Mouse (Mus musculus) heart, adult 2 months (tissue): Measurements from ENCODE around the gene Raet1d. TPM values are rescaled to one million over a fixed set of nuclear protein-coding genes. Genes with fewer than 3 reads are reported as not detected.
"Not testable (repeated sequence)": the region's sequence is repeated elsewhere in the genome, so short reads cannot be mapped to it uniquely, and the experiment has no call there.

Source experiments
- DNase-seq, 2 experiments: peaks; one replicate each; pipeline ENCODE4 v3.0.0; 2021
- H3K27ac ChIP-seq: fragments of 200-600 bp; 2 replicates; pipeline ENCODE4 v1.8.1; 2022
- H3K27me3 ChIP-seq: fragments of 200-500 bp; 2 replicates; pipeline ENCODE4 v1.6.1; 2012; ENCODE audit warnings: mild to moderate bottlenecking, low read length, inconsistent platforms, mixed read lengths; ENCODE audit not compliant: control insufficient read depth, insufficient read depth
- H3K36me3 ChIP-seq: fragments of 200-500 bp; 2 replicates; pipeline ENCODE4 v1.6.1; 2012; ENCODE audit warnings: low read length, inconsistent platforms; ENCODE audit not compliant: control insufficient read depth, insufficient read depth
- H3K4me1 ChIP-seq: fragments of 200-500 bp; 2 replicates; pipeline ENCODE4 v1.6.1; 2011; ENCODE audit warnings: low read length; ENCODE audit not compliant: control insufficient read depth, insufficient read depth
- H3K4me3 ChIP-seq: fragments of 200-600 bp; 2 replicates; pipeline ENCODE4 v1.8.1; 2022
- H3K79me2 ChIP-seq: fragments of 200-500 bp; replicated peaks from 2 replicates; pipeline ENCODE4 v1.6.1; 2012; ENCODE audit warnings: mild to moderate bottlenecking, inconsistent platforms, low read length, moderate library complexity, mixed read lengths; ENCODE audit not compliant: control insufficient read depth, insufficient read depth
- H3K9ac ChIP-seq: fragments of 200-500 bp; 2 replicates; pipeline ENCODE4 v1.6.1; 2012; ENCODE audit warnings: low read depth, mild to moderate bottlenecking, control low read depth, inconsistent platforms, low read length, mixed read lengths
- CTCF ChIP-seq: fragments of 200-600 bp; IDR thresholded peaks from 2 replicates; pipeline ENCODE4 v1.8.1; 2022; ENCODE audit warnings: antibody characterized with exemption, mild to moderate bottlenecking, moderate library complexity
- EP300 ChIP-seq: fragments of 200-500 bp; IDR thresholded peaks from 2 replicates; pipeline ENCODE4 v1.6.1; 2011; ENCODE audit warnings: low read depth, low read length, control low read depth; ENCODE audit not compliant: insufficient read depth
- POLR2A ChIP-seq: fragments of 200-500 bp; IDR thresholded peaks from 2 replicates; pipeline ENCODE4 v1.6.1; 2011; ENCODE audit warnings: mild to moderate bottlenecking, low read depth, low read length, control low read depth; ENCODE audit not compliant: insufficient read depth
- WGBS: fragments of 180-500 bp; shearing (Covaris S2); methylation state at CpG from one replicate; pipeline ENCODE4 v1.1.7; 2018; 5-methylcytosine and 5-hydroxymethylcytosine counted together
- intact Hi-C: fragments of 180-260 bp; cut with DNase I; formaldehyde crosslinking; loops from one replicate; pipeline ENCODE4 v1.15.1; 2025
- long read RNA-seq: library from polyadenylated mRNA; stranded (forward); transcript quantifications from one replicate; pipeline ENCODE4 v2.0.0, GENCODE M21; 2021
- polyA plus RNA-seq: library from polyadenylated mRNA; depleted of rRNA; stranded (reverse); fragments of >200 nt; gene quantifications from 2 replicates; pipeline ENCODE4 v1.2.3, GENCODE M21; 2012; rRNA removed
- total RNA-seq, 2 experiments: library from RNA; stranded (reverse); gene quantifications; 2 replicates each; pipeline ENCODE4 v1.2.3; 2021

Raet1d gene
- not detected for total RNA-seq
- 0.08 TPM in 1 of 2 replicates, not detected in the other for polyA plus RNA-seq
- long read RNA-seq, result 0 reads

DNA sequence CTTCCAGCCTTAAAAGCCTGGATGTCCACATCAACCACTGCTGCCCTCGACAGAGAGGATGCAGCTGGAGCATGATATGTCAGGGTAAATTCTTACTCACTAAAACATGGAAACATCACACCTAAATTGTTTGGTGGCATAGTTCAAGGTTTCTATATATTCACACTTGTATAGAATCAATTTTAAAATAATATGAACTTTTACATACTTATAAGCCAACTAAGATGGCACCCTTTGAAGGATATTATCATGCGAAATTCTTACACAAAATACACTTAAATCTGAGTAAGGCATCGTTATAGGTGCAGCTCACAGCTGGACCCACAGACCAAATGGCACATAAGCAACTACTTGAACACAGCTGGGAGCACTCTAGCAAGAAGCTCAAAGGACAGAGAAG lies at the start of gene Raet1d:
Raet1d (plus strand) TSS at position 301 of the 400 bp plus-strand sequence.
- H3K79me2 ChIP-seq, DNase-seq, H3K4me3 ChIP-seq, intact Hi-C loops, H3K27me3 ChIP-seq, H3K4me1 ChIP-seq, H3K36me3 ChIP-seq, H3K27ac ChIP-seq, H3K9ac ChIP-seq: not testable (repeated sequence)
- 70% methylated on average over 3 of the region's 3 CpGs for WGBS

- Histone ChIP-seq H3K4me3 (no peak overlapping the region), H3K9ac (no peak overlapping the region), H3K4me1 (no peaks in the 10 kb centered on the region), H3K79me2 (no peaks in the 10 kb centered on the region), H3K27ac (no peak overlapping the region), H3K36me3 (no peaks in the 10 kb centered on the region), H3K27me3 (no peaks in the 10 kb centered on the region)
- intact Hi-C loops, result no loop called here
- WGBS, result 81% methylated on average over 2 of the region's 2 CpGs
- no peak for DNase-seq
- TF ChIP-seq POLR2A, result no peak
- no peak for TF ChIP-seq CTCF
- no peak for TF ChIP-seq EP300
These were observed 37.5 kb upstream of the Raet1d start for GRCm38 (mm10) chr10:22322858-22323257.

DNA sequence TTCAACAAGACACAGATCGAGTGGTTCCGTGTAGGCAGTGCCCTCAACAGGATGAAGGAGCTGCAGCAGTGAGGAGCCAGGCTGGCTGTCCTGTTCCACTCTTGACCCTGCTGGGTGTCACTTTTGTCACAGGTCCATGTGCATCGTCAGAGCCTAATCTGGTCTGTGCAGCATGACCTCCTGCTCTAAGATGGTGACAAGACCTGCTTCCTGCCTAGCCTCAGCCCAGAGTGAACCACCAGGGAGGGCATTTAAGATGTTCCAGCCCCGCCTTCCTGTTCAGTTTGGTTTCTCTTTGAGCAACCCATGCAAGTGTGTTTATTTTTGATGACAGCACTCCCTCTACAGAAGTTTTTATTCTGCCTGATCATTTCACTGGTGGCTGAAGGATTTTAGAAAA lies 14.6 kb upstream of the Raet1d start:
- H3K36me3 ChIP-seq, H3K9ac ChIP-seq, H3K79me2 ChIP-seq, intact Hi-C loops, H3K27me3 ChIP-seq, H3K4me1 ChIP-seq, H3K27ac ChIP-seq, DNase-seq, H3K4me3 ChIP-seq: not testable (repeated sequence)
- 47% methylated on average over 4 of the region's 4 CpGs for WGBS

- WGBS, result 55% methylated on average over 6 of the region's 6 CpGs
- DNase-seq, H3K36me3 ChIP-seq, H3K79me2 ChIP-seq, H3K27me3 ChIP-seq, H3K9ac ChIP-seq, H3K4me3 ChIP-seq, intact Hi-C loops, H3K27ac ChIP-seq, H3K4me1 ChIP-seq: not testable (repeated sequence)
These were observed 6.7 kb upstream of the Raet1d start for GRCm38 (mm10) chr10:22353548-22354195.

- 47% methylated on average over 2 of the region's 2 CpGs for WGBS
- H3K36me3 ChIP-seq, H3K79me2 ChIP-seq, H3K27me3 ChIP-seq, H3K4me1 ChIP-seq, H3K4me3 ChIP-seq, H3K9ac ChIP-seq, intact Hi-C loops, DNase-seq, H3K27ac ChIP-seq: not testable (repeated sequence)
These were observed 6.2 kb upstream of the Raet1d start for GRCm38 (mm10) chr10:22354196-22354574.

DNA sequence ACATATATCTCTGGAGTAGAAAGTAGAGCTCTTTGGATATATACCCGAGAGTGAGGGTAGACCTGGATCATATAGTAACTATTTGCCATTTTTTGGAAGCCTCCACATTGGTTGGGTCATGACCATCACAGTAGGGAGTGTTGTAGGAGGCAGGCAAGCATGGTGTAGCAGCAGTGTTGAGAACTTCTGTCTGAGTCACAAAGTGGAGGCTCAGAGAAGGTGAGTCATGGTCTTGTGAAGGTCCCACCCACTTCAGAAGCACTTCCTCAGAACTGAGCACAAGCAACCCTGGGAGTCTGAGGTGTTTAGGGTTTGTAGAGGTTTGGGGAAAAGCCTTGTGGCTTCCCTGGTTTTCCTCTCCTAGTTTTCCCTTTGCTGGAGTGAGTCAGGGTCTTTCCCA lies 3.0 kb upstream of the Raet1d start:
- WGBS, result 68% methylated on average over 1 of the region's 1 CpGs
- DNase-seq, H3K36me3 ChIP-seq, H3K27me3 ChIP-seq, H3K9ac ChIP-seq, H3K27ac ChIP-seq, H3K4me3 ChIP-seq, H3K4me1 ChIP-seq, intact Hi-C loops, H3K79me2 ChIP-seq: not testable (repeated sequence)

- H3K4me1 ChIP-seq, H3K27me3 ChIP-seq, H3K27ac ChIP-seq, H3K36me3 ChIP-seq, H3K79me2 ChIP-seq, H3K4me3 ChIP-seq, DNase-seq, intact Hi-C loops, H3K9ac ChIP-seq: not testable (repeated sequence)
- WGBS, result 48% methylated on average over 2 of the region's 2 CpGs
These were observed 605 bp downstream of the Raet1d start for GRCm38 (mm10) chr10:22360957-22361356.

DNA sequence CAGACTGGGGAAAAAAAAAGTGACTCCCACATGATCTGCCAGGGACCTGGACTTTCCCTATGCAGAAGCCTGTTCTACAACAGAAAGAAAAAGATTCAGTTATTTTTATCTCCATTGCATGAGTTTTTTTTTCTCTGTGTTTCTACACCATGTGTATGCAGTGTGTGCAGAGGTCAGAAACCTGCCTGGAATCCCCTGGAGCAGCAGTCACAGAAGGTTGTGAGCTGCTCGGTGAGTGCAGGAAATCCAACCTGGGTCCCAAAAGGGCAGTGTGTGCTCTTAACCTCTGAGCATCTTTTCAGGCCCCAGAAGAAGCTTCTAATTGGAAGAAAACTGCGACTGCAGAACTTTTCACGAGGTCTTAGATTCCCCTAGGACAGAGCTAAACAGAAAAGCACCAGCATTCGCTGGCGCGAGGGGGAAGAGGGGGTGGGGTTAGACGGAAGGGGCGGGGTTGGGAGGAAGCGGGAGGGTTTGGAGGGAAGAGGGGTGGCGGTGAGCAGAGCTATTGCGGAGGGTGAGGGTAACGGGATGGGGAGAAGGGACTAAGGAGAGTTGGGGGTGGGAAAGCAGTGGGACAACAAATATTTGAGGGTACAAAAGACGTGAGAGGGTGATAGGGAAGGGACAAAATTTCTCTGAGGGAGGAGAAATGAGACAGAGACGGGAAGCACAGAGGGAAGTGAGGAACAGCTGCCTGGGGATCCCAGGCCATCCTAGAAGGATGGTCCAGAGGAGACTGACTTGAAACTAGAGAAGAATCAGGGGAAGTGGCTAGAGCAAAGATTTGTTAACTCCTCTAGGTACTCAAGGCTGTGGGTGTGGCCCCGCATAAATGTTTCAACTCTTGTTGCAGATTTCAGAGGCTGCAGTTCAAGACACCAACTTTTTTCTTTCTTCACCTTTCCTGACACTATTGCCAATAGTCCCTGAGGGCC lies 1.3 kb downstream of the Raet1d start:
- H3K9ac ChIP-seq, H3K27me3 ChIP-seq, H3K4me3 ChIP-seq, H3K4me1 ChIP-seq, H3K27ac ChIP-seq, H3K79me2 ChIP-seq, DNase-seq, H3K36me3 ChIP-seq, intact Hi-C loops: not testable (repeated sequence)
- 1% methylated on average over 11 of the region's 15 CpGs for WGBS

GRCm38 (mm10) chr10:22362466-22362865 lies 2.1 kb downstream of the Raet1d start:
- DNase-seq, H3K4me3 ChIP-seq, H3K4me1 ChIP-seq, H3K27me3 ChIP-seq, H3K9ac ChIP-seq, H3K27ac ChIP-seq, H3K79me2 ChIP-seq, H3K36me3 ChIP-seq, intact Hi-C loops: not testable (repeated sequence)
- 89% methylated on average over 2 of the region's 2 CpGs for WGBS
